Mouse (Mus musculus): ENCODE data around the gene Bad. TPM values are rescaled to one million over a fixed set of nuclear protein-coding genes. Genes with fewer than 3 reads are reported as not detected.

Bad gene
- polyA plus RNA-seq, 1 experiment from 2014 or later = 75.5 TPM

DNA sequence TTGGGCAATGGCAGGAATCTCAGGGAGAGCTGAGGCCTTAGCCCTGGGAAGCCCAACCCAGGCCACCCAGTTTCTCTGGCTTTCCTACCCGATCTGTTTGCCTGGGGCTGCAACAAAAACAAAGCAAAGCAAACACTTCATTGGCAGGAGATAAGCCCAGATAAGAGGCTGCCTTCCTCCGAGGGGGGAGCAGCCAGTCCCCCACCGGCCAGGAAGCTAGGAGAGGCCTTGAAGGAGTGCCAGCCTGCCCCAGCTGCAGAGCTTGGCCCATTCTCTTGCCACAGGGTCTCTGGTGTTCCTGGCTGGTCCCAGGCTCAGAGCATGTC lies 11.0 kb downstream of the Bad start:
- Histone ChIP-seq H3K9ac (peak overlapping the region; percentile 68), H3K27me3 (no peaks in the 10 kb centered on the region), H3K27ac (peak overlapping the region; percentile 96), H3K4me2 (peak overlapping the region; percentile 92), H3K9me3 (replicated peaks) (no peaks in the 10 kb centered on the region), H3K4me3 (replicated peaks) (peak overlapping the region; percentile 54), H3K36me3 (peaks cover 41% of the 10 kb centered on the region), H3K4me1 (peaks cover 29% of the 10 kb centered on the region)
- WGBS = 8% methylated on average over 3 of the region's 3 CpGs
- ATAC-seq (replicated peaks; ENCODE audit: low FRiP score) = 0 out of 2 replicates have a peak, but pooled peaks have one; percentile 10

DNA sequence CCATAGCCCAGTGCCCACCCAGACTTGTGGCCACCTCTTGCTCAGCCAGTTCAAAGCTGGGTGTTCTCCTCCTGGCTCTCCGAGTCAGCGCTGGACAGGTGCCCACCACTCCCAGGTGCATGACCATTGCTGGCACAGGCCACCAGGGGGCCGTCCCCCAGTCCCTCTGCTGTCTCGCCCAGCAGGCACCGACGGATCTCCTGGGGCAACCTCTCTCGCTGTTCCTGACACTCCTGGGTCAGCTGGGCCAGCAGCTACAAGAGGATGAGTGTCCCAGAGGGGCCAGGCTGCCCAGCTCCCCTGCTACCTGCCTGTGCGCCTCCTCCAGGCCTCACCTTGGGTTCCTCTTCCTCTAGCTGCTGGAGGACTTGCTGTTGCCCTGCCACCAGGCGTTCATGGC lies 12.4 kb downstream of the Bad start:
- H3K36me3 ChIP-seq = peaks cover 54% of the 10 kb centered on the region
- H3K27ac ChIP-seq = no peak overlapping the region
- WGBS = 50% methylated on average over 9 of the region's 9 CpGs
- ATAC-seq (replicated peaks; ENCODE audit: low FRiP score) = no peak
- H3K27me3 ChIP-seq = no peaks in the 10 kb centered on the region
- H3K4me3 ChIP-seq (replicated peaks) = no peak overlapping the region
- no peak overlapping the region for H3K9ac ChIP-seq
- no peak overlapping the region for H3K4me2 ChIP-seq
- H3K9me3 ChIP-seq (replicated peaks) = no peaks in the 10 kb centered on the region
- peaks cover 29% of the 10 kb centered on the region for H3K4me1 ChIP-seq

DNA sequence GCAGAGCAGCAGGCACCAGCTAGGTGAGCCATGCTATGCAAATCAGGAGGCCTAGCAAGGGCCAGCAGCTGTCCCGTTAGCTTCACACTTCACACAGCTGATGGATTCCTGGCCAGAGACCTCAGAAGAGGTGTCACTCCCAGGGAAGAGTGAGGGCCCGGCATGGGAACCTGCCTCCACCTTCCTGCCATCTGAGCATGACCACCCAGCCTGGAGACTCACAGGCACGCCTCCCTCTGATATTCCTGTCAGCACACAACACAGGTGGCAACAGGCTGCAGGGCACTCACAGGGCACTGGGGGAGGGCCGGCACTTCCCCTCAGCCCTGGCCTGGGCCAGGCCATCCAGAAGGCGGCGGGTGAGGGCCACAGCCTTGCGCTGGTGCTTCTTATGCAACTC lies 13.8 kb downstream of the Bad start:
- Histone ChIP-seq H3K36me3 (peaks cover 68% of the 10 kb centered on the region), H3K4me1 (peaks cover 16% of the 10 kb centered on the region), H3K4me3 (replicated peaks) (no peak overlapping the region), H3K9ac (no peak overlapping the region), H3K27ac (no peak overlapping the region), H3K4me2 (no peak overlapping the region), H3K27me3 (no peaks in the 10 kb centered on the region), H3K9me3 (replicated peaks) (no peaks in the 10 kb centered on the region)
- 76% methylated on average over 7 of the region's 7 CpGs for WGBS
- no peak for ATAC-seq (replicated peaks; ENCODE audit: low FRiP score)

DNA sequence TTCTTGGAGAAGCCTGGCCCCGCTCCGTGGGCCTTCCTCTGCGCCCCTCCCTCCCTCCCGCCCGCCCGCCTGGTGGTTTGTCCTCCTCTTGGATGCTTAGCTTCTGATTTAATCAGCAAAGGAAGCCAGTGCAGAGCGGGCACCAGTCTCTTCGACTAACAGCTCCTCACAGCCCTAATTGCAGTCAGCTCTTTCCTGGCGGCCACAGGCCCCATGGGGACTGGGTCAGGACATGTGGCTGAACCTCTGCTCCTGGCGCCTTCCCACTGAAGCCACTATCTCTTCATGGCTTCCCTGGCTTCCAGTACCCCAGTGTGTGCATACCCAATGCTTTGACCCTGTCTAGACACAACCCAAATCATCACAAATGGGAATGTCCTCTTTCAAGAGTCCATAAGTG lies 14.8 kb downstream of the Bad start:
- Histone ChIP-seq H3K9ac (no peak overlapping the region), H3K27me3 (no peaks in the 10 kb centered on the region), H3K27ac (no peak overlapping the region), H3K4me1 (peaks cover 15% of the 10 kb centered on the region), H3K36me3 (peaks cover 73% of the 10 kb centered on the region), H3K4me2 (no peak overlapping the region), H3K4me3 (replicated peaks) (no peak overlapping the region), H3K9me3 (replicated peaks) (no peaks in the 10 kb centered on the region)
- no peak for ATAC-seq (replicated peaks; ENCODE audit: low FRiP score)
- WGBS = 82% methylated on average over 10 of the region's 10 CpGs

DNA sequence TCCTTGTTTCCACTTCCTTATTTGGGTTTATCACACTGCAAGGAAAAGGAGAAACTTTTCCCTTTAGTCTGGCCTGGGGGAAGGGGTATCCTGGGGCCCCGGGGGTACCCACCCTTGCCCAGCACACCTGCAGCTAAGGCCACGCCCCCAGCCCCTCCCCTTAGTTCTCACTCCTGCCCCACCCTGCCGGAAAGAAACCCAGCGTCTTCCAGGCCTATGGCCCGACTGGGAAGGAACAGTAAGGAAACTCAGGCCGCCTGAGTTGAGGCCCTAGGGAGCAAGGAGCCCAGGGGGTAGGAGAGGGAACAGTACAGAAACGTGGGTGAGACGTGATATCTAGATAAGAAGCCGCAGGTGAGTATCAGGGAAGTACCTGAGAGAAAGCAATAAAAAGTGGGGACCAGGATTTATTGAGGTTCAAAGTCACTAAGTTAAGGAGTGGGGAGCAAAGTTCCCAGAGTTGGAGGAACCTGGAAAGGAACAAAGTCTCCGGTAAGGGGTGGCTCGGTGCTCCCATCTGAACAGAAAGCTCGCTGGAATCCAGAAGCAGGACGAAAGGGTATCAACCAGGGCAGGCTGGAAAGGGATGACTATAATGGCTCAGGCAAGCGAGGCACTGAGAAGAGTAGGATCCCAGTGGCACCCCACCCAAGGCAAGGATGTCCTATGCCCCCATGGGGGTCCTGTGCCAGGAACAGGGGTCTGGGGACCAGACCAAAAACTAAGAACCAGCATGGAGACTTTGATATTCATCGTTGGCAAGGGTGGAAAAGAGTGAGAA lies 27.0 kb downstream of the Bad start:
- Histone ChIP-seq H3K4me1 (peaks cover 50% of the 10 kb centered on the region), H3K9ac (peak overlapping the region; percentile 73), H3K27me3 (no peaks in the 10 kb centered on the region), H3K27ac (peak overlapping the region; percentile 61), H3K4me3 (replicated peaks) (peak overlapping the region; percentile 78), H3K9me3 (replicated peaks) (no peaks in the 10 kb centered on the region), H3K36me3 (peaks cover 32% of the 10 kb centered on the region), H3K4me2 (peak overlapping the region; percentile 72)
- ATAC-seq (replicated peaks; ENCODE audit: low FRiP score) = no peak
- WGBS = 7% methylated on average over 15 of the region's 15 CpGs

DNA sequence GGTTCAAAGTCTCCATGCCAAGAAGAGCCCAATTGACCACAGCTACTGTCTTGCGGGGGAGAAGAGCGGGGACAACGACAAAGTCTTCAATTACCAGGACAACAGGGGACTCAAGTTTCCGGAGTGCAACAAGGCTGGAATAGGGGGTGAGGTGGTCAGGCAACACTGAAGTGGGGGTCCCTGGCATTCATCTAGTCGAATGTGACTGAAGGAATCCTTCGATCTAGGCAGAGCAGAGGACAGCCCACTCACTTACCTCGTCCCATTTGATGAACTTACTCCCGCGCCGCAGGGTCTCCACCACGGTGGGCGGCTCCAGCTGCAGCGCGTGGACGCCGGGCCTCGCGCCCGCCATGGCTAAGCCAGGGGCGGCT lies 27.6 kb downstream of the Bad start:
- Histone ChIP-seq H3K4me3 (replicated peaks) (peak overlapping the region; percentile 78), H3K9ac (peak overlapping the region; percentile 73), H3K9me3 (replicated peaks) (no peaks in the 10 kb centered on the region), H3K27me3 (no peaks in the 10 kb centered on the region), H3K4me2 (peak overlapping the region; percentile 72), H3K4me1 (peaks cover 55% of the 10 kb centered on the region), H3K27ac (peak overlapping the region; percentile 61), H3K36me3 (peaks cover 26% of the 10 kb centered on the region)
- 0% methylated on average over 20 of the region's 20 CpGs for WGBS
- ATAC-seq (replicated peaks; ENCODE audit: low FRiP score) = peak; percentile 12

DNA sequence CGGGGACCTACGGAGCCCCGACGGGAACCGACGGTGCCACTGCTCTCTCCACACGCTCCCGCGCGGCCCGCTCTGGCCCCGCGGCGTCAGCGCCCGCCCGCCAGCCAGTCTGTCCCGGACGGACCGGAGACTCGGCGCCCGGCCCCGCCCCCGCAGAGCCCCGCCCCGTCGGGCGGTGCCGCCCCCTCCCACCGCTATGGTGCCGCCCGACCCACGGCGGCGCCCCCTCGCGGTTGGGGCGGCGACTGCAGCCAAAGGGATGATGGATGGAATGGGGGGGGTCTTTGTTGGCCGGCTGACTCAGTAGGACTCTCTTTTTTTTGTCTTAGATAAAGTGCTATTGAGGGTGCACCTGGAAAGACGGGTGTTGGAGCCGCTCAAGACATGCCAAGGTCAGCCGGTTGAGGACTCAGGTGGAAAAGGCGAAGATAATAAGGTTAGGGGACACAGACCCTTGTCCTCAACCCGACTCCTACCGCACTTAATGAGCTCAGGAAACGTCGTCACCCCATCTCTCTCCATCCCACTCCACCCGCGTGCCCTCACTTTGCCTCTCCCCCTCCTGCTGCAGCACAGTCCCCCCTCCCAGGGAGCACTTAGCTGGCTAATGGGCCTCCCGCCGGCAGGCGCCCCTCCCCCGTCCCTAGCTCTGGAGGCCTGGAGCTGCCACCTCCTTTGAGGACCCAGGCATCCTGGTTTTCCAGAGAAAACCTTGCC lies 28.2 kb downstream of the Bad start:
- peak overlapping the region; percentile 61 for H3K27ac ChIP-seq
- H3K4me1 ChIP-seq = peaks cover 55% of the 10 kb centered on the region
- H3K4me2 ChIP-seq = peak overlapping the region; percentile 72
- H3K9me3 ChIP-seq (replicated peaks) = no peaks in the 10 kb centered on the region
- ATAC-seq (replicated peaks; ENCODE audit: low FRiP score) = peak; percentile 40
- H3K4me3 ChIP-seq (replicated peaks) = peak overlapping the region; percentile 78
- H3K36me3 ChIP-seq = peaks cover 21% of the 10 kb centered on the region
- under 1% methylated on average over 54 of the region's 55 CpGs for WGBS
- peak overlapping the region; percentile 73 for H3K9ac ChIP-seq
- H3K27me3 ChIP-seq = no peaks in the 10 kb centered on the region

DNA sequence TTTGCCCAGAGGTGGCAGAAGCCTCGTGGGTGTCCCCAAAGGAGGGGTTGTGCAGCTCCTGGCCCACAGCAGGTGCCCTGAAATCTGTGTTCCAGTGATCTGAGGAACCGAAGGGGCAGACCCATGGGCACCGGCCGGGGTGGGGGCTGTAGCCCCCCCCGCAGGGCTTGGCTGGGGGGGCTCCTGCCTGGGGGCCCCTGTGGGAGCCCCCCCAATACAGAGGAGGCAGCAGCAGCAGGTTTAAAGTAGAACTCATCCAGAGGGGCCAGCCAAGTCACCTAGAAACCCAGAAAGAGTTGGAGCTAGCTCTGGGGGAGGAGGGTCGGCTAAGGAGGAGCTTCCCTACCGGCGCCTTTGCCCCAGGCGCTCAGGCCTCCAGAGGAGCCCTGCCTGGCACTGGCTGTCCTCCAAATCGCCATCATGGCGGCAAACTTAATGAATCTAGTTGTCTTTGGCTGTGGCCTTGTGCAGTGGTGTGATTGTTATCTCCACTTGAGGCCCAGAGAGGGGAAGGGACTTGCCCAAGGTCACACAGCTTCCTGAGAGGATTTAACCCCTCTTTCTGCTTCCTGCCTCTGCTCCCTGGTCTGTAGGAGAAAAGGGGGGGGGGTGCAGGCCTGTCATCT lies 28.9 kb downstream of the Bad start:
- ATAC-seq (replicated peaks; ENCODE audit: low FRiP score) = no peak
- peaks cover 13% of the 10 kb centered on the region for H3K36me3 ChIP-seq
- H3K4me2 ChIP-seq = peak overlapping the region; percentile 72
- WGBS = 21% methylated on average over 11 of the region's 11 CpGs
- H3K9me3 ChIP-seq (replicated peaks) = no peaks in the 10 kb centered on the region
- peaks cover 55% of the 10 kb centered on the region for H3K4me1 ChIP-seq
- H3K27me3 ChIP-seq = no peaks in the 10 kb centered on the region
- H3K9ac ChIP-seq = no peak overlapping the region
- peak overlapping the region; percentile 11; the same call in 1 of the 2 replicates for H3K27ac ChIP-seq
- H3K4me3 ChIP-seq (replicated peaks) = peak overlapping the region; percentile 78

DNA sequence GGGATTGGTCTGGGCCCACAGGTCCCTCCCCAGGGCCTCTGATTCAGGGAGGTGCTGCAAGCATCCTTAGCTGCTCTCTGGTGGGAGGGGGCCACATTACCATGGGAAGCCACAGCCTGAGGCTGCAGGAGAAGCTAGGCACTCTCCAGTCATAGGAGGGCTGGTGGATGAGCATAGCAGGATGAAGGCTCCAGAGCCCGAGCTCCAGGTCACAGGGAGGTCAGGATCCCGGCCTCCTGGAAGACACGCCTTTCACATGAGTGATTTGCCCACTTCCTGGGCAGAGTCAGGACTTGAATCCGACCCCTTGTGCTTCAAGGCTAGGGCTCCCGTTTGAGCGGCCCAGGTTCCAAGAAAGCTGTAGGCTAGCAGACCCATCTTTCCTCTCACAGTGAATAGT lies 30.0 kb downstream of the Bad start:
- no peak for ATAC-seq (replicated peaks; ENCODE audit: low FRiP score)
- Histone ChIP-seq H3K4me1 (peaks cover 65% of the 10 kb centered on the region), H3K27me3 (no peaks in the 10 kb centered on the region), H3K9ac (0 out of 2 replicates have a peak overlapping the region, but pooled peaks have one; percentile 7), H3K4me2 (0 out of 2 replicates have a peak overlapping the region, but pooled peaks have one; percentile 3), H3K9me3 (replicated peaks) (no peaks in the 10 kb centered on the region), H3K27ac (peak overlapping the region; percentile 57; the same call in 1 of the 2 replicates), H3K36me3 (peaks cover 3% of the 10 kb centered on the region), H3K4me3 (replicated peaks) (no peak overlapping the region)
- 17% methylated on average over 6 of the region's 6 CpGs for WGBS

DNA sequence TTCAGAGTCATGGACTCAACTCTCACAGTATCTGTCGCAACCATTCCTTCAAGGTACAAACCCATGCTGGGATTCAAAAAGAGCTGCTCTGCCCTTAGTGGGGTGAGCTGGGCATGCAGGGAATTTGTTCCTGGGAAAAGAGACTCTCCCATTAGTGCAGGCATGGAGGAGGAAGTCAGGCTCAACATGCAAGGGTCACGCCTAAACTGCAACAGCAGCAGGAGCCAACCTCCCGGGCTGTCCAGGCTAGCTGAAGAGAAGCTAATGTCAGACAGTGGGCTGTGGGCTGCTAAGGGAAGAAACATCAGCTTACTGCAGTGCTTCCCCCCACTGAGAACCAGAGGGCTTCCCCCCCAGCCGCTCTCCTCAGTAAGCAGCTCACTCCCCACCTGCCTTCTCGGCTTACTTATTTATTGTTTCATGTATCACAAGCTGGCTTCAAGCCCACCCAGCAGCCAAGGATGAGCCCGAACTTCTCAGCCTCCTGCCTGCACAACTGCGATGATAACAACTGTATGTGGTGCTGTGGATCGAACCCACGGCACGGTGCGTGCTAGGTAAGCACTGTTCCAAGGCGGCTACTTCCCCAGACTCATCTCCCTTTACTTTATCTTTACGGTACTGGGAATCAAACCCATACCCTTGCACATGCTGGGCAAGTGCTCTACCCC lies 30.7 kb downstream of the Bad start:
- ATAC-seq (replicated peaks; ENCODE audit: low FRiP score) = no peak
- peaks cover 3% of the 10 kb centered on the region for H3K36me3 ChIP-seq
- no peak overlapping the region for H3K4me2 ChIP-seq
- H3K9ac ChIP-seq = no peak overlapping the region
- H3K27me3 ChIP-seq = no peaks in the 10 kb centered on the region
- H3K4me1 ChIP-seq = peaks cover 71% of the 10 kb centered on the region
- peak overlapping the region; percentile 57; the same call in 1 of the 2 replicates for H3K27ac ChIP-seq
- no peaks in the 10 kb centered on the region for H3K9me3 ChIP-seq (replicated peaks)
- 72% methylated on average over 13 of the region's 13 CpGs for WGBS
- no peak overlapping the region for H3K4me3 ChIP-seq (replicated peaks)

DNA sequence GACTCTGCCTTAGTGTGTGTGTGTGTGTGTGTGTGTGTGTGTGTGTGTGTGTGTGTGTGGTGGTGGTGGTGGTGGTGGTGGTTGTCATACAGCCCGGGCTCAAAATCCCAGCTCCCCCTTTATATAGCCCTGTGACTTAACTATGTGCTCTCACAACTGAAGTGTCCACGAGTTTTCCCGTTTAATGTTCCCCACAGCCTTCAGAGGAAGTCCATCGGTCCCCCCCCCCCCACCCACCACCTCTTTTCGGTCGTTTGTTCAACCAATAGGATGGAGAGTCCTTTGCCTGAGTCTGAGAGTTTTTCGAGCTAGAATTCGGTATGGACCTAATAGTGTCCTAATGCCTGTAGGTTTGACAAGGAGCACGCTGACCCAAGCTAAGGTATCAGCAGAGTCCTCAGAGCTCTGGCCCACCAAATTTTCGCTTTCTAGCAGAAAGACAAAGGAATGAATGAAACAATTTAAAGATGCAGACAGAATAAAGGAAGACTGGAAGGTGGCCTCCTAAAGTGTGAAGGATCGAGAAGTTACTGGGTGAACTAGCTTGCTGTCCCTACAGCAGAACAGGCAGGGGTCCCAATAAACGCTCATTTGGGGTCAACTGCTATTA lies 32.0 kb downstream of the Bad start:
- peak overlapping the region; percentile 62 for H3K4me3 ChIP-seq (replicated peaks)
- ATAC-seq (replicated peaks; ENCODE audit: low FRiP score) = no peak
- H3K4me2 ChIP-seq = peak overlapping the region; percentile 84
- peak overlapping the region; percentile 94 for H3K27ac ChIP-seq
- no peaks in the 10 kb centered on the region for H3K9me3 ChIP-seq (replicated peaks)
- H3K36me3 ChIP-seq = peaks cover 16% of the 10 kb centered on the region
- H3K4me1 ChIP-seq = peaks cover 72% of the 10 kb centered on the region
- WGBS = 28% methylated on average over 11 of the region's 12 CpGs
- H3K27me3 ChIP-seq = no peaks in the 10 kb centered on the region
- peak overlapping the region; percentile 66 for H3K9ac ChIP-seq

Measured in kidney, embryonic 15.5 days (tissue).